Mouse (Mus musculus) gastrocnemius, adult 8-10 months (tissue): Measurements from ENCODE around the gene Adgrg3. TPM values are rescaled to one million over a fixed set of nuclear protein-coding genes. Genes with fewer than 3 reads are reported as not detected.
A peak's percentile ranks its signal among the peaks of the same experiment; 100 is the strongest.

Experiments
- DNase-seq, 2 experiments: peaks; one replicate each; pipeline ENCODE4 v3.0.0; 2022; ENCODE audit warnings: low spot score in 2 of 2
- total RNA-seq, 4 experiments: library from RNA; stranded (reverse); gene quantifications; 2 replicates each; pipeline ENCODE4 v1.2.4; 2022

Adgrg3 gene
- total RNA-seq, 4 experiments from 2014 or later: 0.13 to 0.27 (median 0.18) TPM; not detected in 1

- DNase-seq: no peak
These were observed 61.8 kb downstream of the Adgrg3 start for GRCm38 (mm10) chr8:95079305-95079704.

DNA sequence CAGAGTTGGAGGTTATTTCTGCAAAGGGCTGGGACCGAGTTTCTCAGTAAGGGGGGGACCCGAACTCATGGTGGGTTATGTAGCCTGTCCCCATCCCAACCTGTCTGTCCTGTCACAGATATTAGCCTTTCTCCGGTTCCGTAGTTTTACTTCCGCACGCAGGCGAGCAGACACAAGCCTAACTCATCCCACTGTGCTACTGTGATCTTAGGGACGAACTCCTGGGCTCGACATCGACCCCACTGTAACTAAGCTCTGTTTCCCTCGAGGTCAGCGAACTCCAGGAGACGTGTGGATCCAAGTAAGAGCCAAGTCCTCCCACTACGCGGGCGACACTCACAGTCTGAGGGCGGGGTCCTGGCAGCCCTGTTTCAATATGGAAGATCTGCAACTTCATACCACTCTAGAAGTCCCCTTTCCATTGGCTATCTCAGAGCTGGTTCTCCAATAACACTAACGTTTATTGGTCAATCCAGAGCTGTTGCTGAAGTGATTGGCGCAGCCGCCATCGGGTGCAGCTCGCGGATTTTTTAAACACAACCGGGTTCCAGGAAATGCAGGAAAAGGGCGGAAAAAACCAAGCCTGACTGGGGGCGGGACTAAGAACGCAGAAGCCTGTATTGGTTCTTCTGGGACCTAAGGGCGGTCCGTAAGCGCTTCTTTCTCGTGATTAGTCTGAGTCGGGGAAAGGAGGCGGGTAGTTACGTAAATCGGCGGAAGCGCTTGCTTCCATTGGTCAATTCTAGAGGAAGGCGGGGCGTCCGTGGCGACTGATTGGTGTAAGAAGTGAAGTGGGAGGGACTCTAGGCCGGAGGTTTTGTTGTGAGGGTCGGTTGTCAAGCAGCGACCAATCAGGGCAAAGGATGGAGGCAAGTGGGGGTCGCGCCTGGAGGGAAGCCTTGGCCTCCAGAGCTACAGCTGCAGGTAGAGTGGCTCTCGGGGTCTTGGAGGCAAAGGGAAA is 63.2 kb downstream of the Adgrg3 start, which contains the start of gene Katnb1:
Gene Katnb1 (plus strand): TSS at position 806 of the 961 bp plus-strand sequence.
- peak; percentile 97 to 98 for DNase-seq

- no peak for DNase-seq
These were observed 64.2 kb downstream of the Adgrg3 start for GRCm38 (mm10) chr8:95081650-95082049.

GRCm38 (mm10) chr8:95084261-95084660 is 66.8 kb downstream of the Adgrg3 start:
- no peak for DNase-seq

DNA sequence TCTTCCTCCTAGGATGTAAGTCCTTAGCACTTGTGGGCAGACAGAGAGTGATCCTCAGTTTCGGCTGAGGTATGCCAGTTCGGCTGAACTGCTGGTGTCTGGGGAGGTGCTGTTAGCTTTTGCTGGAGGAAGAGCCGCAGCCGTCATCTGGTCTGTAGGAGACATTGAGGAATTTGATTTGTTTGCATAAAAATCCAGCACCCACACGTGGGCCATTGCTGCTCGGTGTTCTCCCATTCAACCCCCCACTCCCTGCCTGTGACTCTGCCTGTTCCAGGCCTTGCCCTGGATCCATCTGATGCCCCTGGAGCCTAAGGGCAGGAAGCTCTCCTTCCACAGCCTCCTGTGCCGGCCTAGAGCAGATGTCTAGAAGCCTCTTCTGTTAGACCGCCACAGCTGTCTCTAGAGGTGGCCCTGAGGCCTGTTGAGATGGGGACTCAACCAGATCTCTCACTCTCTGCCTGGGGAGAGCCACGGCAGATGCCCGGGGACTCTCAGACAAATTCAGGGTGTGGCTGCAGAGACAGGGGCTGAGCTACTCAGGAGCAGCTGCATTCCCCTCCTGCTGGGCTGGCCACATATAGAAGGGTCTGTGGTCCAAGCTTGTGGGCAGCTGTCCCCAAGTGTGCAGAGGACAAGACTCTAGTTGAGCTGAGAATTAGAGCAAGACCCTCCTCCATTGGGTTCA is 67.4 kb downstream of the Adgrg3 start:
- no peak for DNase-seq

DNA sequence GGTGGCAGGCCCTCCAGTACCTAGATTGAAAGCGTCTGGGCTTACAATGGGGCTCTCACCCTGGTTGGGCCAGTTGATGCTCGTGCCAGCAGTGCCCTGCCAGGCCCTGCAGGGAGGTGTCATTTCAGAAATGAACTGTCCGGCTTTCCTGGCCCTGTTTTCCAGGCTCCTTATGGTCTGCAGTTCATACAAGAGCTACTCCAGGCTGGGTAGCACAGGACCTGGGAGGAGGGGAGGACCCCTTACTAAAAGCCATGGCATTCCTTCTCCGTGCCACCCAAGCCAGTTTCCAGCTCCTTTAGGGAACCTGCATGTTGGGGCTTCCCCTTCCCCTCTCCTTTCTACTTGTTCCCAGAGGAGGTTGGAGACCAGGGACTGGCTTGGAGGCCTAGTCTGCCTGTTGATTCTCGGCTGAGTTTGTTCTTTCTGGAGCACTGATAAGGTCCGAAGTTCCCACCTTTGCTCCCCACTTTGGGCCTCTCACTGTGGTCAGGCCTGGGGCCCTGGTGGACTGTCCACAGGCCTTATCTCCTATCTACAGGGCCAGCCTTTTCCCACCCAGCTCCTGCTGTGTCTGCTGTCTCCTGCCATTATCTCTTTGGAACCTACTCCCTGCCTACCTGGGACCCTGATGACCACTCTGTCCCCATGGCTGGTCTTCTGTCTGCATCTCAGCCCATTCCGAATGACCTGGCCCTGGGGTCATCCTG is 68.1 kb downstream of the Adgrg3 start:
- no peak for DNase-seq

- DNase-seq: no peak
These were observed 76.1 kb downstream of the Adgrg3 start for GRCm38 (mm10) chr8:95093574-95093973.

Other genes with a start within 250 kb of the Adgrg3 start
- gene Cx3cl1, start 245.7 kb upstream of the Adgrg3 start, total RNA-seq: 1 to 10 TPM in 3 of 4 experiments, under 1 TPM in 1; 0.89 to 1.4 (median 1.2) TPM
- under 1 TPM in 1 of 4 experiments, not detected in 3; 0.70 TPM for gene Ccl17, start 207.2 kb upstream of the Adgrg3 start, total RNA-seq
- 100 to 1,000 TPM; 372 to 412 (median 383) TPM for gene Coq9, start 179.4 kb upstream of the Adgrg3 start, total RNA-seq
- gene Ciapin1, start 179.3 kb upstream of the Adgrg3 start, total RNA-seq: 10 to 100 TPM; 25.4 to 55.4 (median 29.0) TPM
- 10 to 100 TPM; 52.3 to 61.1 (median 56.1) TPM for gene Polr2c, start 160.2 kb upstream of the Adgrg3 start, total RNA-seq
- gene Dok4, start 141.4 kb upstream of the Adgrg3 start, total RNA-seq: 1 to 10 TPM; 2.5 to 4.7 (median 2.8) TPM
- gene Ccdc102a, start 99.6 kb upstream of the Adgrg3 start, total RNA-seq: 1 to 10 TPM; 2.5 to 3.5 (median 3.1) TPM
- under 1 TPM in 1 of 4 experiments, not detected in 3; 0.09 TPM for gene Adgrg5, start 94.0 kb upstream of the Adgrg3 start, total RNA-seq
- 10 to 100 TPM; 11.1 to 18.9 (median 12.8) TPM for gene Adgrg1, start 42.9 kb upstream of the Adgrg3 start, total RNA-seq
- not detected for gene Drc7, start 37.4 kb downstream of the Adgrg3 start, total RNA-seq
- gene Katnb1, start 63.5 kb downstream of the Adgrg3 start, total RNA-seq: 1 to 10 TPM; 7.0 to 8.9 (median 7.6) TPM
- gene Kifc3, start 185.1 kb downstream of the Adgrg3 start, total RNA-seq: 10 to 100 TPM in 1 of 4 experiments, 1 to 10 TPM in 3; 6.0 to 11.3 (median 8.5) TPM